Mouse (Mus musculus): Measurements from ENCODE around the gene Stk38l. TPM values are rescaled to one million over a fixed set of nuclear protein-coding genes. Genes with fewer than 3 reads are reported as not detected.
A peak's percentile ranks its signal among the peaks of the same experiment; 100 is the strongest.

Stk38l gene
- polyA plus RNA-seq, 1 experiment from 2014 or later: 11.6 TPM

GRCm38 (mm10) chr6:146813007-146813406, 88.2 kb downstream of the Stk38l start:
- Histone ChIP-seq H3K36me3 (ENCODE audit: control insufficient read depth, insufficient read depth) (no peaks in the 10 kb centered on the region), H3K4me3 (ENCODE audit: low read depth, low read length) (no peak overlapping the region), H3K9ac (ENCODE audit: low read depth, low read length) (no peak overlapping the region), H3K27ac (ENCODE audit: low read depth, low read length) (no peak overlapping the region), H3K4me1 (replicated peaks; ENCODE audit: control insufficient read depth, insufficient read depth, low read length) (0 out of 2 replicates have a peak, but pooled peaks cover 3% of the 10 kb centered on the region), H3K9me3 (ENCODE audit: control insufficient read depth) (no peaks in the 10 kb centered on the region), H3K27me3 (replicated peaks; ENCODE audit: control insufficient read depth, insufficient read depth, low read length) (no peaks in the 10 kb centered on the region), H3K4me2 (replicated peaks; ENCODE audit: low read depth) (no peak overlapping the region)
- 89% methylated on average over 5 of the region's 5 CpGs for WGBS
- no peak for TF ChIP-seq CTCF (IDR thresholded peaks at IDR 0.05; ENCODE audit: low read depth)
- no peak for ATAC-seq

GRCm38 (mm10) chr6:146820177-146820965, 95.6 kb downstream of the Stk38l start:
- H3K4me1 ChIP-seq (replicated peaks; ENCODE audit: control insufficient read depth, insufficient read depth, low read length): no peaks in the 10 kb centered on the region
- 88% methylated on average over 29 of the region's 29 CpGs for WGBS
- no peak overlapping the region for H3K9ac ChIP-seq (ENCODE audit: low read depth, low read length)
- no peak overlapping the region for H3K27ac ChIP-seq (ENCODE audit: low read depth, low read length)
- no peaks in the 10 kb centered on the region for H3K9me3 ChIP-seq (ENCODE audit: control insufficient read depth)
- TF ChIP-seq CTCF (IDR thresholded peaks at IDR 0.05; ENCODE audit: low read depth): no peak
- H3K36me3 ChIP-seq (ENCODE audit: control insufficient read depth, insufficient read depth): no peaks in the 10 kb centered on the region
- H3K27me3 ChIP-seq (replicated peaks; ENCODE audit: control insufficient read depth, insufficient read depth, low read length): no peaks in the 10 kb centered on the region
- no peak overlapping the region for H3K4me2 ChIP-seq (replicated peaks; ENCODE audit: low read depth)
- H3K4me3 ChIP-seq (ENCODE audit: low read depth, low read length): no peak overlapping the region
- no peak for ATAC-seq

GRCm38 (mm10) chr6:146821958-146822357, 97.2 kb downstream of the Stk38l start:
- no peak overlapping the region for H3K27ac ChIP-seq (ENCODE audit: low read depth, low read length)
- H3K4me1 ChIP-seq (replicated peaks; ENCODE audit: control insufficient read depth, insufficient read depth, low read length): no peaks in the 10 kb centered on the region
- H3K9me3 ChIP-seq (ENCODE audit: control insufficient read depth): no peaks in the 10 kb centered on the region
- no peak overlapping the region for H3K4me2 ChIP-seq (replicated peaks; ENCODE audit: low read depth)
- 55% methylated on average over 13 of the region's 13 CpGs for WGBS
- TF ChIP-seq CTCF (IDR thresholded peaks at IDR 0.05; ENCODE audit: low read depth): no peak
- H3K9ac ChIP-seq (ENCODE audit: low read depth, low read length): no peak overlapping the region
- no peaks in the 10 kb centered on the region for H3K36me3 ChIP-seq (ENCODE audit: control insufficient read depth, insufficient read depth)
- no peak overlapping the region for H3K4me3 ChIP-seq (ENCODE audit: low read depth, low read length)
- no peak for ATAC-seq
- H3K27me3 ChIP-seq (replicated peaks; ENCODE audit: control insufficient read depth, insufficient read depth, low read length): no peaks in the 10 kb centered on the region

GRCm38 (mm10) chr6:146824727-146825486, 100.1 kb downstream of the Stk38l start:
- Histone ChIP-seq H3K36me3 (ENCODE audit: control insufficient read depth, insufficient read depth) (no peaks in the 10 kb centered on the region), H3K9ac (ENCODE audit: low read depth, low read length) (no peak overlapping the region), H3K4me3 (ENCODE audit: low read depth, low read length) (no peak overlapping the region), H3K4me2 (replicated peaks; ENCODE audit: low read depth) (no peak overlapping the region), H3K27ac (ENCODE audit: low read depth, low read length) (no peak overlapping the region), H3K4me1 (replicated peaks; ENCODE audit: control insufficient read depth, insufficient read depth, low read length) (no peaks in the 10 kb centered on the region), H3K27me3 (replicated peaks; ENCODE audit: control insufficient read depth, insufficient read depth, low read length) (no peaks in the 10 kb centered on the region), H3K9me3 (ENCODE audit: control insufficient read depth) (no peaks in the 10 kb centered on the region)
- peak; percentile 98 for TF ChIP-seq CTCF (IDR thresholded peaks at IDR 0.05; ENCODE audit: low read depth)
- 0 out of 2 replicates have a peak, but pooled peaks have one; percentile 19 for ATAC-seq
- WGBS: 39% methylated on average over 16 of the region's 16 CpGs

- Histone ChIP-seq H3K27me3 (replicated peaks; ENCODE audit: control insufficient read depth, insufficient read depth, low read length) (no peaks in the 10 kb centered on the region), H3K27ac (ENCODE audit: low read depth, low read length) (no peak overlapping the region), H3K4me1 (replicated peaks; ENCODE audit: control insufficient read depth, insufficient read depth, low read length) (no peaks in the 10 kb centered on the region), H3K9me3 (ENCODE audit: control insufficient read depth) (no peaks in the 10 kb centered on the region), H3K4me2 (replicated peaks; ENCODE audit: low read depth) (no peak overlapping the region), H3K9ac (ENCODE audit: low read depth, low read length) (no peak overlapping the region), H3K4me3 (ENCODE audit: low read depth, low read length) (no peak overlapping the region), H3K36me3 (ENCODE audit: control insufficient read depth, insufficient read depth) (no peaks in the 10 kb centered on the region)
- no peak for TF ChIP-seq CTCF (IDR thresholded peaks at IDR 0.05; ENCODE audit: low read depth)
- WGBS: 71% methylated on average over 1 of the region's 1 CpGs
- ATAC-seq: no peak
These were observed 100.6 kb downstream of the Stk38l start for GRCm38 (mm10) chr6:146825487-146825773.

Other genes starting within 250 kb of the Stk38l start
- gene Itpr2, start 222.8 kb upstream of the Stk38l start, polyA plus RNA-seq (2015; fragmentation: Nextera tagmentation; extraction: Ambion mirVana): 6.3 and 8.6 TPM in 2 replicates
- gene Fgfr1op2, start 147.8 kb upstream of the Stk38l start, polyA plus RNA-seq (2015; fragmentation: Nextera tagmentation; extraction: Ambion mirVana): 75.1 and 78.8 TPM in 2 replicates
- gene Ints13, start 147.2 kb upstream of the Stk38l start, polyA plus RNA-seq (2015; fragmentation: Nextera tagmentation; extraction: Ambion mirVana): 15.7 and 16.1 TPM in 2 replicates
- 87.5 and 87.6 TPM in 2 replicates for gene Med21, start 82.4 kb upstream of the Stk38l start, polyA plus RNA-seq (2015; fragmentation: Nextera tagmentation; extraction: Ambion mirVana)
- gene Tm7sf3, start 82.2 kb upstream of the Stk38l start, polyA plus RNA-seq (2015; fragmentation: Nextera tagmentation; extraction: Ambion mirVana): 58.7 and 61.9 TPM in 2 replicates
- gene Arntl2, start 71.1 kb downstream of the Stk38l start, polyA plus RNA-seq (2015; fragmentation: Nextera tagmentation; extraction: Ambion mirVana): 0.52 and 0.76 TPM in 2 replicates
- not detected in 2 replicates for gene Smco2, start 125.1 kb downstream of the Stk38l start, polyA plus RNA-seq (2015; fragmentation: Nextera tagmentation; extraction: Ambion mirVana)
- 32.3 and 32.4 TPM in 2 replicates for gene Ppfibp1, start 163.5 kb downstream of the Stk38l start, polyA plus RNA-seq (2015; fragmentation: Nextera tagmentation; extraction: Ambion mirVana)
- gene 1700034J05Rik, start 229.4 kb downstream of the Stk38l start, polyA plus RNA-seq (2015; fragmentation: Nextera tagmentation; extraction: Ambion mirVana): 0.24 TPM in 1 of 2 replicates, not detected in the other